Mouse (Mus musculus): Measurements from ENCODE around the gene Pds5b. TPM values are rescaled to one million over a fixed set of nuclear protein-coding genes. Genes with fewer than 3 reads are reported as not detected.
"Not testable (repeated sequence)": the region's sequence is repeated elsewhere in the genome, so short reads cannot be mapped to it uniquely, and the experiment has no call there.

Gene Pds5b
- polyA plus RNA-seq, 1 experiment from 2014 or later: 28.4 TPM

DNA sequence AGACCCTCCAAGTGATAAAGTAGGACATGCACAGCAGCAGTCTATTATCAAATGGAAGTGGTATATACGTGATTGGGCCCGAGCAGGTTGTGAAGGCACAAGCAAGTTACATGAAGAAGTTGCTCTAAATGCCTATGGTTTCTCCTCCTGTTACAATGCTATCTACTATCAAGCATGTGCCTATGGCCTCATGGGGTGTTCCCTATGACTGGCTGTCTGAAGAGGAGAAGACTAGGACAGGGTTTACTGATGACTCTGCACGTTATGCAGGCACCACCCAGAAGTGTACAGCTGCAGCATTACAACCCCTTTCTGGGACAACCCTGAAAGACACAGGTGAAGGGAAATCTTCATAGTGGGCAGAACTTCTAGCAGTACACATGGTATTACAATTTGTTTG is 33.6 kb downstream of the Pds5b start:
- H3K4me3 ChIP-seq (replicated peaks); H3K27me3 ChIP-seq (replicated peaks); H3K36me3 ChIP-seq; H3K4me1 ChIP-seq; ATAC-seq (ENCODE audit: insufficient read depth, low FRiP score, low read depth); H3K9ac ChIP-seq; H3K4me2 ChIP-seq; H3K27ac ChIP-seq; H3K9me3 ChIP-seq: not testable (repeated sequence)
- 87% methylated on average over 3 of the region's 3 CpGs for WGBS

DNA sequence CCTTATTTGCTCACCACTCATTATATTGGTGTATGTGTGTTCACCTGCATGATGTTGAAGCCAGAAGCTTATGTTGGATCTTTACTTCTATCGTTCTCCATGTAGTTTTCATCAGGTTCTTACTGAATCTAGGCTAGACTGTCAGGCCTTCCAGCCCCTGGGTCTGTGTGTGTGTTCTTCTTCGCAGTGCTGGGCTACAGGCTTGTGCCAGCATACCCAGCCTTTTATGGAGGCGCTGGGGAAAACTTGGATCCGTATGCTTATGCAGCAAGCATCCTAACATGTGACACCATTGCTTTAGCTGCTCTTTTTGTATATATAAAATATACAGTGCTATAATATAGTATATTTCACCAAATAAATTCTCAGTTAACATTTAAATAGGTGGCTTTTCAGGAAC is 38.0 kb downstream of the Pds5b start:
- Histone ChIP-seq H3K9me3 (no peaks in the 10 kb centered on the region), H3K4me2 (no peak overlapping the region), H3K27me3 (replicated peaks) (no peaks in the 10 kb centered on the region), H3K4me1 (no peaks in the 10 kb centered on the region; the same call in 1 of the 2 replicates), H3K27ac (no peak overlapping the region), H3K36me3 (no peaks in the 10 kb centered on the region), H3K9ac (no peak overlapping the region), H3K4me3 (replicated peaks) (no peak overlapping the region)
- 75% methylated on average over 4 of the region's 4 CpGs for WGBS
- ATAC-seq (ENCODE audit: insufficient read depth, low FRiP score, low read depth): no peak

DNA sequence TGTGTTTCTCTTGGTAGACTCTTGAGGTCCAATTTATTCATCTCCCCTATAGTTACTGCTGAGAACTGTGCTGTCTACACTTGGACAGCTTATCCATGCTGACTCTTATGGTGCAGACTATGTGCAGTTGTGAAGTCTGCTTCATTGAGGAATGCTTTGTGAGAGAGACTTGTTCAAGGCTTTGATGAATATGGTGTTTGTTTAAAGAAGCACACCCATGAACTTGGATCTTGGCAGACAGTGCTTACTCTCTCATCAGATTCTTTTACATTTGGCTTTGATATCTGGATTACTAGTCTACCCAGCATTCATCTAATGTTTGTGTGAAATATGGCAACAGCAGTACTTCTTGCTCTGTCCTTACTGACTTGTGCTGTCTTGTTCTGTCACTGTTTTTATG is 39.9 kb downstream of the Pds5b start:
- Histone ChIP-seq H3K27me3 (replicated peaks) (no peaks in the 10 kb centered on the region), H3K36me3 (no peaks in the 10 kb centered on the region), H3K4me2 (no peak overlapping the region), H3K9ac (no peak overlapping the region), H3K9me3 (no peaks in the 10 kb centered on the region), H3K4me1 (no peaks in the 10 kb centered on the region; the same call in 1 of the 2 replicates), H3K27ac (no peak overlapping the region; the same call in 1 of the 2 replicates), H3K4me3 (replicated peaks) (no peak overlapping the region)
- ATAC-seq (ENCODE audit: insufficient read depth, low FRiP score, low read depth): no peak

DNA sequence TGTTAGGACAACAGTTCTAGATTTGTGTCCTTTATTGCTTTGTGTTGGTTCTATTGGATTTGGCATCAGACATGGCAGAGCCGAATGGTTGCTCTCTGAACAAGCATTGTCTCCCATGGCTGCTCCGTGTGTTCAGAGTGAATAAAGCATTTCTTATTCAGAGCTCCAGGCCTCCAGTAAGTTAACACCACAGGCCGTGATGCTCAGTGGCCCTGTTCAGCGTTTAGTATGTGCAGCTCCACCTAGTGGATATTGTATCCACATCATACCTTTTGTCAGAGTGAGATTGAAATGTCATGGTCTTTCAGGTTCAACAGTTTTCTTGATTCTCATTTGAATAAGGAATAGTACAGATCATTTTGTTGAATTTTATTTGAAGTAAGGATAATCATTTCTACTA is 44.2 kb downstream of the Pds5b start:
- ATAC-seq (ENCODE audit: insufficient read depth, low FRiP score, low read depth): no peak
- H3K27me3 ChIP-seq (replicated peaks): no peaks in the 10 kb centered on the region
- no peak overlapping the region for H3K4me2 ChIP-seq
- H3K4me1 ChIP-seq: no peaks in the 10 kb centered on the region; the same call in 1 of the 2 replicates
- H3K9me3 ChIP-seq: no peaks in the 10 kb centered on the region
- no peak overlapping the region for H3K27ac ChIP-seq
- H3K9ac ChIP-seq: no peak overlapping the region
- no peaks in the 10 kb centered on the region for H3K36me3 ChIP-seq
- 25% methylated on average over 4 of the region's 4 CpGs for WGBS
- no peak overlapping the region for H3K4me3 ChIP-seq (replicated peaks)

DNA sequence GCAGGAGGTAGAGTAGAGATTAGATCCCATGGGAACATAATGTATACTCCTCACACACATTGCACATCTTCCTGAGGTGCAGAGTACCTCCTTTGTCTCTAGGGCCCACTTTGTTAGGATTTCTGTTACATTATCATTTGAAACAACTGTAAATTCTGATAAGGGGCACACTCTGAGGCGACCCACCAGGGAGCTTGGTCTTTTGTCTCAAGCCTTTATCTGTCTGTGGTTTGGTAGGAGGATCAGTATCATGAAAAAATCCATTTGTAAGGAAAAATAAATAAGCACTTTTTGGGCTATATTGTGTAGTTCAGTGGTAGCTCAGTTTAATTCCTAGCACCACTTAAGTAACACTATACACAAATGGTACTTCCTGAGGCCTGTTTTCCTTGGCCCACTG is 51.1 kb downstream of the Pds5b start:
- Histone ChIP-seq H3K4me2 (no peak overlapping the region), H3K27ac (no peak overlapping the region), H3K9ac (no peak overlapping the region), H3K27me3 (replicated peaks) (no peaks in the 10 kb centered on the region), H3K9me3 (no peaks in the 10 kb centered on the region), H3K4me3 (replicated peaks) (no peak overlapping the region), H3K36me3 (peaks cover 8% of the 10 kb centered on the region; the same call in 1 of the 2 replicates), H3K4me1 (no peaks in the 10 kb centered on the region)
- 0 out of 2 replicates have a peak, but pooled peaks have one; percentile 18 for ATAC-seq (ENCODE audit: insufficient read depth, low FRiP score, low read depth)
- WGBS: 63% methylated on average over 1 of the region's 1 CpGs

DNA sequence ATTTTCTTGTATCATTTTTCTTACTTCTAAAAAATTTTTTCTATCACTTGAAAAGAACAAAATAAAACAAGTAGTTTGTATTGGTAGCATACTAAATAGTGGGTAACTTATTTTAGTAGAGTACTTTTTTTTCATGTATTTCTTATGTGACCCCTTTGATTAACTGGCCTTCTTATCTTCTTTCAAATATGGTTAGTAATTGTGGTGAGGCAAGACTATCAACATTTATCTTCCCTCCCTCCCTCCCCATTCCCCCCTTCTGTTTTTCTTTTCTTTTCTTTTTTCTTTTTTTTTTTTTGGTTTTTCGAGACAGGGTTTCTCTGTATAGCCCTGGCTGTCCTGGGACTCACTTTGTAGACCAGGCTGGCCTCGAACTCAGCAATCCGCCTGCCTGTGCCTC is 63.5 kb downstream of the Pds5b start:
- not testable (repeated sequence) for H3K9me3 ChIP-seq; H3K4me2 ChIP-seq; H3K9ac ChIP-seq; H3K36me3 ChIP-seq; H3K4me1 ChIP-seq; ATAC-seq (ENCODE audit: insufficient read depth, low FRiP score, low read depth); H3K27me3 ChIP-seq (replicated peaks); H3K27ac ChIP-seq; H3K4me3 ChIP-seq (replicated peaks)
- WGBS: 84% methylated on average over 3 of the region's 3 CpGs

DNA sequence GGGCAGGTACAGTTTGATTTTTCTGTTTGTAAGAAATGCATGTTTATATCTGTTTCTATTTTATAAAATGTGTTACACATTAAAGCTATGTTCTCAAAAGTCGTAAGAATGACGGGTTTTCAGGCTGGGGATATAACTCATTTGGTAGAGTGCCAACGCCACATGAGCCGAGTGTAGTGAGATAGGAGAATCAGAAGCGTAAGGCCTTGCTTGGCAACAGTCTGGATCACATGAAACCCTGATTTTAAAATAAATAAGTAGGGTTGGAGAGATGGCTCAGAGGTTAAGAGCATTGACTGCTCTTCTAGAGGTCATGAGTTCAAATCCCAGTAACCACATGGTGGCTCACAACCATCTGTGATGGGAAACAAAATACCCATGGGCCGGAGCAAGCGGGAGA is 65.8 kb downstream of the Pds5b start:
- Histone ChIP-seq H3K27ac (no peak overlapping the region), H3K4me2 (no peak overlapping the region), H3K9me3 (no peaks in the 10 kb centered on the region), H3K4me1 (no peaks in the 10 kb centered on the region), H3K4me3 (replicated peaks) (no peak overlapping the region), H3K36me3 (peaks cover 6% of the 10 kb centered on the region; the same call in 1 of the 2 replicates), H3K27me3 (replicated peaks) (no peaks in the 10 kb centered on the region), H3K9ac (no peak overlapping the region)
- 83% methylated on average over 7 of the region's 7 CpGs for WGBS
- no peak for ATAC-seq (ENCODE audit: insufficient read depth, low FRiP score, low read depth)

DNA sequence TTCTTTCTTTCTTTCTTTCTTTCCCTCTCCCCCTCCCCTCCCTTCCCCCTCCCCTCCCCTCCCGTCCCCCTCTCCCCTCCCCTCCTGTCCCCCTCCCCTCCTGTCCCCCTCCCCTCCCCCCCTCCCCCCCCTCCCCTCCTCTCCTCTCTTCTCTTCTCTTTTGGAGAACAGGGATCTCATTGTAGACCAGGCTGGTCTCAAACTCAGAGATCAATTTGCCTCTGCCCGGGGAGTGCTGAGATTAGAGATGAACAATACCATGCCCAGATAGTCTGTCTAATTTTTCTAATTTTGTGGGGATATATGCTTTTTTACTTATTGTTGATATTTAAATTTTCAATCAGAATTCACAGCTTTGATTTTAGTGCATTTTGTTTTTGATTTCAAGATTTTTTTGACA is 67.1 kb downstream of the Pds5b start:
- Histone ChIP-seq H3K4me2 (no peak overlapping the region), H3K27ac (no peak overlapping the region), H3K9ac (no peak overlapping the region), H3K4me3 (replicated peaks) (no peak overlapping the region), H3K27me3 (replicated peaks) (no peaks in the 10 kb centered on the region), H3K4me1 (no peaks in the 10 kb centered on the region), H3K9me3 (no peaks in the 10 kb centered on the region), H3K36me3 (peaks cover 7% of the 10 kb centered on the region)
- ATAC-seq (ENCODE audit: insufficient read depth, low FRiP score, low read depth): no peak
- WGBS: 75% methylated on average over 1 of the region's 2 CpGs

DNA sequence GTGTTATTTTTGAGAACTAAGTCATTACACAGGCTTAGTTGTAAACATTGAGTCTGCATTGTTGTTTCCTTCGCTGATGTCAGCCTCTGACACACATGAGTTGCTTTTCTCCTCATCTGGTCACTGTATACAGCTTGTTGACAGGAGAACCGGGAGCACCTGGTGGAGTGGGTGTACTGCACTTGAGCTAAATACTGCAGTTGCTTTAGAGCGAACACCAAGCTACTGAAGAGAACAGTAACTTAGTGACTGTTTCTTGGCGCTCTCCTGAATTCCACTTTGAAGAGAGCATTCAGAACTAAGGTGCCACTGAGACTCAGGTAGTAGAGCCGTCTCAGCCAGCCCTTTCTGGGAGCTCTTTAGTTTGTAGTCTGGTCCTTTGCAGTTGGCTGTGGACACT is 83.1 kb downstream of the Pds5b start:
- H3K27ac ChIP-seq: no peak overlapping the region
- no peak overlapping the region for H3K4me3 ChIP-seq (replicated peaks)
- H3K4me2 ChIP-seq: no peak overlapping the region
- no peaks in the 10 kb centered on the region for H3K27me3 ChIP-seq (replicated peaks)
- no peak for ATAC-seq (ENCODE audit: insufficient read depth, low FRiP score, low read depth)
- no peaks in the 10 kb centered on the region for H3K4me1 ChIP-seq
- H3K9ac ChIP-seq: no peak overlapping the region
- H3K9me3 ChIP-seq: no peaks in the 10 kb centered on the region
- H3K36me3 ChIP-seq: peaks cover 2% of the 10 kb centered on the region; the same call in 1 of the 2 replicates
- WGBS: 88% methylated on average over 5 of the region's 5 CpGs

DNA sequence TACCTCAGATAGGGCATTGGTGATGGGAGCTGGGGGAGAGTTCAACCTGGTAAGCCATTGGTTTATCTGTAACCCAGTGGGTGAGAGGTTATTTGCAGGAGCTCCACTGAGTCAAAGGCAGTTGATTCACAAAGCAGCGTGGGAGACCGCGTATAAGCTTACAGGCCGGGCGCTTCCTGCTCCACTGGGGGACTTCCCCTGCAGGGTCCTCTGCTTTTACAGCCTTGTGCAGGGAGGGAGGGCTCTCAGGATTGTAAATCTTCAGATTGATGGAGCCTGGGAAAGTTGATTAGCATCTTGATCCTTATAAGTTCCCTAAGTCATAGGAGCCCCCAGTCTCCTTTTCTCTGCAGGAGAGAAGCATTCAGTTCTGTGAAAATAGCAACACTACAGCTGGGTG is 98.9 kb downstream of the Pds5b start:
- no peak overlapping the region for H3K4me3 ChIP-seq (replicated peaks)
- no peak for ATAC-seq (ENCODE audit: insufficient read depth, low FRiP score, low read depth)
- H3K27ac ChIP-seq: no peak overlapping the region
- WGBS: 31% methylated on average over 5 of the region's 5 CpGs
- H3K27me3 ChIP-seq (replicated peaks): no peaks in the 10 kb centered on the region
- H3K36me3 ChIP-seq: peaks cover 10% of the 10 kb centered on the region; the same call in 1 of the 2 replicates
- no peaks in the 10 kb centered on the region for H3K4me1 ChIP-seq
- H3K9ac ChIP-seq: no peak overlapping the region
- H3K4me2 ChIP-seq: no peak overlapping the region
- H3K9me3 ChIP-seq: no peaks in the 10 kb centered on the region

DNA sequence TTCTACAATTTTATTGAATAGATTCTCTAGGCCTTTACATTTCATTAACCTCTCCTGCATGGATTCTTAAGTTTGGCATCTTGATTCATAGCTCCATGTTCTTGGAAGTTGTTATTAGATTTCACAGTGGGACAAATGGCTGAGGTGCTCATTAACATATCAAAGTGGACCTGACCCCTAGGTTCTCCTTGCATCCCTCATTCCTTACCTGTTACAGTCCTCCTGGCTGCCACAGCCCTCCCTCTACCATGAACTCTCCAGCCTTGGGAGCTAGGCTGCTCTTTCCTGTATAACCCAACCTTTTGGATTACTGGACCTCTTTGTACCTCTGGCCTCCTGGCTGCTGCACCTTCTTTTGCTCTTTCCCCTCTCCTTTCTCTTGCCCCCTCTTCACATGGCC is 99.5 kb downstream of the Pds5b start:
- Histone ChIP-seq H3K27ac (0 out of 2 replicates have a peak overlapping the region, but pooled peaks have one; percentile 3), H3K27me3 (replicated peaks) (no peaks in the 10 kb centered on the region), H3K4me1 (no peaks in the 10 kb centered on the region), H3K36me3 (peaks cover 13% of the 10 kb centered on the region; the same call in 1 of the 2 replicates), H3K9ac (no peak overlapping the region), H3K4me2 (no peak overlapping the region), H3K4me3 (replicated peaks) (no peak overlapping the region), H3K9me3 (no peaks in the 10 kb centered on the region)
- no peak for ATAC-seq (ENCODE audit: insufficient read depth, low FRiP score, low read depth)

DNA sequence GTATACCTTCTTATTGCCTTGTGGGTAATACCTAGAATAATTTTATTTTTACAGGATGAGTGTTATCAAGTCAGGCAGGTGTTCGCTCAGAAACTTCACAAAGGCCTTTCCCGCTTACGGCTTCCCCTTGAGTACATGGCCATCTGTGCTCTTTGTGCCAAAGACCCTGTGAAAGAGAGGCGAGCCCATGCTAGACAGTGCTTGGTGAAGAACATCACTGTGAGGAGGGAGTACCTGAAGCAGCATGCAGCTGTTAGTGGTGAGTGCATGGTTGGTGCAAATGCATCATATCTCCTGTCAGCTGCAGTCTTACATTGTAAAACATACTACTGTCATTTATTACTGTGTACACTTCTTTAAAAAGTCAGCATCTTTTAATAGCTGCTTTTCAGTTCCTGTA is 114.7 kb downstream of the Pds5b start:
- H3K4me1 ChIP-seq: no peaks in the 10 kb centered on the region
- H3K36me3 ChIP-seq: peaks cover 4% of the 10 kb centered on the region; the same call in 1 of the 2 replicates
- H3K9ac ChIP-seq: no peak overlapping the region
- H3K27me3 ChIP-seq (replicated peaks): no peaks in the 10 kb centered on the region
- 92% methylated on average over 4 of the region's 4 CpGs for WGBS
- H3K27ac ChIP-seq: no peak overlapping the region
- ATAC-seq (ENCODE audit: insufficient read depth, low FRiP score, low read depth): no peak
- H3K4me3 ChIP-seq (replicated peaks): no peak overlapping the region
- no peaks in the 10 kb centered on the region for H3K9me3 ChIP-seq
- no peak overlapping the region for H3K4me2 ChIP-seq

DNA sequence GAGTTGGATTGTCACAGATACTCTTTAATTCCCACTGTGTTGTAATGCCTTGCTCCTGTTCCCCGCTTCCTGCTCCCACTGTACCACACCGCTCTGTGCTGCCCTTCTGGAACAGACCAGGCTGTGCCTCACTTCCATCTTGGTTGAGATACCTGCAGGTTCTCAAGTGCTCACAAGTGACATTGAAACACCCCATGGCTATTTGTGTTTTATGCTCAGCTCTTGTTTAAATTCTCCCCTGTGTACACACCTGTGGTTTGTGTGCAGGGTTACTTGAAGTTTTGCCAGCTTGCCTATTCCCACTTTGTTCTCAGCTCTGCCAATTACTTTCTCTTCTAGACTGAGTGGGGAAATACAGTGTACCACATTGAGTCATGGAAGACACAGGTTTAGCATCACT is 115.5 kb downstream of the Pds5b start:
- Histone ChIP-seq H3K27ac (no peak overlapping the region), H3K4me3 (replicated peaks) (no peak overlapping the region), H3K4me2 (no peak overlapping the region), H3K9ac (no peak overlapping the region), H3K9me3 (no peaks in the 10 kb centered on the region), H3K27me3 (replicated peaks) (no peaks in the 10 kb centered on the region), H3K36me3 (no peaks in the 10 kb centered on the region; the same call in 1 of the 2 replicates), H3K4me1 (no peaks in the 10 kb centered on the region)
- 97% methylated on average over 2 of the region's 2 CpGs for WGBS
- ATAC-seq (ENCODE audit: insufficient read depth, low FRiP score, low read depth): no peak

All from stomach, embryonic 15.5 days (tissue).